Mouse (Mus musculus) intestine, postnatal 0 days (tissue): ENCODE results near the gene Hdac10. TPM values are rescaled to one million over a fixed set of nuclear protein-coding genes. Genes with fewer than 3 reads are reported as not detected.

Source experiments
- ATAC-seq: fragments of 200-750 bp; cut with Nextera tagmentation; 2 replicates; pipeline ENCODE4 v1.8.0; 2017; ENCODE audit warnings: mild to moderate bottlenecking, moderate TSS enrichment, moderate library complexity
- H3K27ac ChIP-seq: fragments of 300-500 bp; sonication (generic); 2 replicates; pipeline ENCODE4 v1.5.1; 2014; ENCODE audit warnings: mild to moderate bottlenecking, low read depth, low read length, moderate library complexity
- H3K27me3 ChIP-seq: fragments of 300-500 bp; sonication (generic); replicated peaks from 2 replicates; pipeline ENCODE4 v1.6.1; 2014; ENCODE audit warnings: low read length, mixed read lengths; ENCODE audit not compliant: control insufficient read depth, insufficient read depth
- H3K36me3 ChIP-seq: fragments of 300-500 bp; sonication (generic); 2 replicates; pipeline ENCODE4 v1.6.1; 2014; ENCODE audit warnings: mild to moderate bottlenecking, moderate library complexity; ENCODE audit not compliant: control insufficient read depth, insufficient read depth
- H3K4me1 ChIP-seq: fragments of 300-500 bp; sonication (generic); replicated peaks from 2 replicates; pipeline ENCODE4 v1.6.1; 2014; ENCODE audit warnings: antibody characterized with exemption, low read length, mixed read lengths; ENCODE audit not compliant: control insufficient read depth, insufficient read depth
- H3K4me2 ChIP-seq: fragments of 300-500 bp; sonication (generic); replicated peaks from 2 replicates; pipeline ENCODE4 v1.6.1; 2014; ENCODE audit warnings: low read depth, mild to moderate bottlenecking, moderate library complexity
- H3K4me3 ChIP-seq: fragments of 300-500 bp; sonication (generic); 2 replicates; pipeline ENCODE4 v1.5.1; 2014; ENCODE audit warnings: low read depth, low read length
- H3K9ac ChIP-seq: fragments of 300-500 bp; sonication (generic); 2 replicates; pipeline ENCODE4 v1.6.1; 2014; ENCODE audit warnings: mild to moderate bottlenecking, low read depth, low read length
- H3K9me3 ChIP-seq: fragments of 300-500 bp; sonication (generic); 2 replicates; pipeline ENCODE4 v1.6.1; 2016; ENCODE audit warnings: mixed run types; ENCODE audit not compliant: control insufficient read depth
- CTCF ChIP-seq: sonication (generic); IDR thresholded peaks from 2 replicates; pipeline ENCODE4 v1.5.1; 2016; ENCODE audit warnings: low read depth, mild to moderate bottlenecking, control low read depth, antibody characterized with exemption, moderate library complexity
- WGBS: fragments of 180-500 bp; shearing (Covaris S2); extraction: QIAGEN DNeasy Blood & Tissue Kit; methylation state at CpG from one replicate; pipeline ENCODE4 v1.1.7; 2014; 5-methylcytosine and 5-hydroxymethylcytosine counted together
- polyA plus RNA-seq: library from polyadenylated mRNA; unstranded; fragments of >200 nt; fragmentation: Nextera tagmentation; extraction: Ambion mirVana; gene quantifications from 2 replicates; pipeline ENCODE4 v1.2.1, GENCODE M21; 2015

Hdac10 gene
- polyA plus RNA-seq, 1 experiment from 2014 or later = 7.6 TPM

- no peak overlapping the region for H3K27ac ChIP-seq
- 88% methylated on average over 10 of the region's 10 CpGs for WGBS
- no peak overlapping the region for H3K4me3 ChIP-seq
- H3K4me2 ChIP-seq = no peak overlapping the region
- peaks cover 93% of the 10 kb centered on the region for H3K36me3 ChIP-seq
- ATAC-seq = no peak
- no peak for TF ChIP-seq CTCF
- no peak overlapping the region for H3K9ac ChIP-seq
- H3K9me3 ChIP-seq = no peaks in the 10 kb centered on the region
- no peaks in the 10 kb centered on the region for H3K27me3 ChIP-seq
- H3K4me1 ChIP-seq = no peaks in the 10 kb centered on the region
Measured at GRCm38 (mm10) chr15:89103921-89104320, 24.6 kb downstream of the Hdac10 start.

DNA sequence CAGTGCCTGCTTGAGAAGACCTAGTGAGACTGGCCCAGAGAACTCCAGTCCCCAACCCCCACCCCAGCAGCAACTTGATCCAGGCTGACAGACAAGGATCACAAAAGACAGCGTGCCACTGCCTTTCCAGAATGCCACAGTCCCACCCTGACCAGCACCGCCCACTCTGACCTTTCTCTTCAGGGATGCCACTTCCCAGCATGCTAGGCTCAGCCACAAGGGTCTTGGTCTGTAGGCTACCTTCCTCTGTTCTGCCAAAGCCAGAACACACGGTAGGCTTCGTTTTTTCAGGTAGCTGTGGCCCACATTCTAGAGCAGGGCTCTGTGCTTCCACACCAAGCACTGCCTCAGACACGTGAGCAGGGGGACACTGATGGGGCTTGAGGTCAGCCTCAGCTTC lies 25.9 kb downstream of the Hdac10 start:
- Histone ChIP-seq H3K27ac (no peak overlapping the region), H3K4me1 (no peaks in the 10 kb centered on the region), H3K4me3 (no peak overlapping the region), H3K9ac (no peak overlapping the region), H3K36me3 (peaks cover 93% of the 10 kb centered on the region), H3K27me3 (no peaks in the 10 kb centered on the region), H3K4me2 (no peak overlapping the region), H3K9me3 (no peaks in the 10 kb centered on the region)
- no peak for ATAC-seq
- TF ChIP-seq CTCF = no peak
- WGBS = 80% methylated on average over 5 of the region's 5 CpGs

GRCm38 (mm10) chr15:89100823-89101222 lies 27.7 kb downstream of the Hdac10 start:
- H3K9me3 ChIP-seq = no peaks in the 10 kb centered on the region
- 86% methylated on average over 12 of the region's 12 CpGs for WGBS
- H3K4me3 ChIP-seq = no peak overlapping the region
- H3K9ac ChIP-seq = no peak overlapping the region
- H3K36me3 ChIP-seq = peaks cover 95% of the 10 kb centered on the region
- no peak for ATAC-seq
- TF ChIP-seq CTCF = no peak
- H3K27ac ChIP-seq = no peak overlapping the region
- H3K4me2 ChIP-seq = no peak overlapping the region
- H3K27me3 ChIP-seq = no peaks in the 10 kb centered on the region
- H3K4me1 ChIP-seq = no peaks in the 10 kb centered on the region

- H3K4me3 ChIP-seq = no peak overlapping the region
- no peak for TF ChIP-seq CTCF
- H3K9me3 ChIP-seq = no peaks in the 10 kb centered on the region
- H3K4me1 ChIP-seq = no peaks in the 10 kb centered on the region
- ATAC-seq = no peak
- H3K9ac ChIP-seq = no peak overlapping the region
- no peaks in the 10 kb centered on the region for H3K27me3 ChIP-seq
- WGBS = 93% methylated on average over 7 of the region's 7 CpGs
- no peak overlapping the region for H3K4me2 ChIP-seq
- H3K36me3 ChIP-seq = peaks cover 97% of the 10 kb centered on the region
- no peak overlapping the region for H3K27ac ChIP-seq
Measured at GRCm38 (mm10) chr15:89098616-89099015, 29.9 kb downstream of the Hdac10 start.

DNA sequence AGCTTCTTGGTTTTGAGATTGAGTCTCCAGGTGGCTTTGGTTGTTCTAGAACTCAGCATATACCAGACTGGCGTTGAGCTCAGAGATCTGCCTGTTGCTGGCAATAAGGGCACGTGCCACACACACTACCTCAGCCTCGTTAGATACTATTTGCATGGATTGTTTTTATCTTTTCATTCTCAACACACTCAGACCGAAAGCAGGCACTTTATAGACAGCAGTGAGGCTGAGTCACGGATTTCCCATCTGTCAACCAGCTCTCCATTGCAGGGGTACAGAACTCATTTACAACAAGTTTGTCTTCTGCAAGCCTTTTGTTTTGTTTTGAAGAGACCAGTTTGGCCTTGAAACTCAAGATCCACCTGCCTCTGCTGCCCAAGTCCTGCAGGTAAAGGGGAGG lies 31.1 kb downstream of the Hdac10 start:
- Histone ChIP-seq H3K4me3 (no peak overlapping the region), H3K9me3 (no peaks in the 10 kb centered on the region), H3K4me1 (no peaks in the 10 kb centered on the region), H3K27me3 (no peaks in the 10 kb centered on the region), H3K36me3 (peaks cover 99% of the 10 kb centered on the region), H3K9ac (no peak overlapping the region), H3K27ac (no peak overlapping the region), H3K4me2 (no peak overlapping the region)
- no peak for TF ChIP-seq CTCF
- WGBS = 94% methylated on average over 5 of the region's 5 CpGs
- ATAC-seq = no peak

GRCm38 (mm10) chr15:89092181-89092580 lies 36.3 kb downstream of the Hdac10 start:
- H3K9ac ChIP-seq = no peak overlapping the region
- H3K36me3 ChIP-seq = peaks cover 48% of the 10 kb centered on the region
- 86% methylated on average over 5 of the region's 5 CpGs for WGBS
- H3K4me3 ChIP-seq = no peak overlapping the region
- 0 out of 2 replicates have a peak, but pooled peaks cover 7% of the 10 kb centered on the region for H3K4me1 ChIP-seq
- no peaks in the 10 kb centered on the region for H3K9me3 ChIP-seq
- TF ChIP-seq CTCF = no peak
- no peak for ATAC-seq
- no peaks in the 10 kb centered on the region for H3K27me3 ChIP-seq
- H3K27ac ChIP-seq = no peak overlapping the region
- H3K4me2 ChIP-seq = no peak overlapping the region

DNA sequence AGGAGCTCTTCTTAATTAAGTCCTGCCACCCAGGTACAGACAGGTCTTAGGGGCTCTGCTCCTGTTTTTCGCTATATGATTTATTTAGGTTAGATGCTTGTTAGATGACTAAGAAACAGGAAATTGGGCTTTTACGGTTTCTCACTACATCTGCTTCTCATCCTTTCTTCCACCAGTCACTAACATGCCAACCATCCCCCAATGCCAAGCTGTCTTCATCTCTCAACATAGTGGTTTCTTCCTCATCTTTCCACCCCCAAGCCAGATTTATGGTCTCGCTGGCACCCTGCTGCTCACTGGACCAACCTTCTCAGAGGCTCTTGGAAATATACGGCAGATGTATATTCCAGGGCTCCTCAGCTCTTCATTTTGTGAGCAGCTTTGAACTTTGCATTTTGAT lies 37.8 kb downstream of the Hdac10 start:
- no peak overlapping the region; the same call in 1 of the 2 replicates for H3K27ac ChIP-seq
- no peak overlapping the region for H3K4me3 ChIP-seq
- 87% methylated on average over 4 of the region's 4 CpGs for WGBS
- H3K4me2 ChIP-seq = no peak overlapping the region
- H3K9me3 ChIP-seq = no peaks in the 10 kb centered on the region
- H3K4me1 ChIP-seq = 0 out of 2 replicates have a peak, but pooled peaks cover 7% of the 10 kb centered on the region
- H3K36me3 ChIP-seq = peaks cover 47% of the 10 kb centered on the region
- no peak for ATAC-seq
- no peaks in the 10 kb centered on the region for H3K27me3 ChIP-seq
- H3K9ac ChIP-seq = no peak overlapping the region
- TF ChIP-seq CTCF = no peak
